Mouse (Mus musculus) bone marrow, adult 2 months (tissue): ENCODE data around the gene E2f2. TPM values are rescaled to one million over a fixed set of nuclear protein-coding genes. Genes with fewer than 3 reads are reported as not detected.
A peak's percentile ranks its signal among the peaks of the same experiment; 100 is the strongest.

ENCODE experiments used
- H3K27ac ChIP-seq: fragments of 200-500 bp; 2 replicates; pipeline ENCODE4 v1.5.1; 2012; ENCODE audit warnings: low read depth, mild to moderate bottlenecking, control low read depth, inconsistent platforms, low read length; ENCODE audit not compliant: control insufficient read depth, poor library complexity, insufficient read depth
- H3K4me1 ChIP-seq: fragments of 200-500 bp; 2 replicates; pipeline ENCODE4 v1.6.1; 2011; ENCODE audit warnings: low read length; ENCODE audit not compliant: control insufficient read depth, insufficient read depth
- H3K4me3 ChIP-seq: fragments of 200-500 bp; replicated peaks from 2 replicates; pipeline ENCODE3; 2011; ENCODE audit warnings: mild to moderate bottlenecking, low read depth, low read length, control low read depth; ENCODE audit not compliant: control insufficient read depth
- CTCF ChIP-seq: fragments of 200-500 bp; IDR thresholded peaks from 2 replicates; pipeline ENCODE4 v1.5.1; 2011; ENCODE audit warnings: low read length, control low read depth; ENCODE audit not compliant: control insufficient read depth, insufficient read depth
- POLR2A ChIP-seq: fragments of 200-500 bp; IDR thresholded peaks from 2 replicates; pipeline ENCODE4 v1.6.1; 2011; ENCODE audit warnings: low read depth, mild to moderate bottlenecking, control low read depth, low read length, borderline replicate concordance; ENCODE audit not compliant: control insufficient read depth
- WGBS: fragments of 180-500 bp; shearing (Covaris S2); methylation state at CpG from one replicate; pipeline ENCODE4 v1.1.7; 2018; 5-methylcytosine and 5-hydroxymethylcytosine counted together
- polyA plus RNA-seq: library from polyadenylated mRNA; stranded (reverse); fragments of >200 nt; gene quantifications from 2 replicates; pipeline ENCODE4 v1.2.4, GENCODE M21; 2011; ENCODE audit warnings: low replicate concordance; ENCODE audit not compliant: missing spikeins, insufficient read depth, insufficient read length

E2f2 gene
- polyA plus RNA-seq, 1 experiment = 157 TPM

- peak; percentile 91; the same call in 1 of the 2 replicates for TF ChIP-seq POLR2A
- no peak for TF ChIP-seq CTCF
- peak within 1 kb of the TSS; percentile 80 for H3K27ac ChIP-seq
- H3K4me1 ChIP-seq = peaks cover 1% of the 10 kb centered on the region; the same call in 1 of the 2 replicates
- WGBS = under 1% methylated on average over 39 of the region's 39 CpGs
- H3K4me3 ChIP-seq = peak within 1 kb of the TSS; percentile 84
Measured at GRCm38 (mm10) chr4:136143193-136143976, 28.8 kb upstream of the E2f2 start, which contains the start of gene Id3. TSS of gene Id3 (plus strand) at chr4:136143497.

- Histone ChIP-seq H3K4me3 (peak overlapping the region; percentile 84), H3K4me1 (peaks cover 1% of the 10 kb centered on the region; the same call in 1 of the 2 replicates), H3K27ac (peak overlapping the region; percentile 80)
- TF ChIP-seq CTCF = no peak
- peak; percentile 64; the same call in 1 of the 2 replicates for TF ChIP-seq POLR2A
- under 1% methylated on average over 50 of the region's 50 CpGs for WGBS
Measured at GRCm38 (mm10) chr4:136144126-136144926, 27.9 kb upstream of the E2f2 start.

GRCm38 (mm10) chr4:136144927-136145292 lies 27.3 kb upstream of the E2f2 start:
- TF ChIP-seq CTCF (no peak), POLR2A (no peak)
- H3K4me1 ChIP-seq = peaks cover 1% of the 10 kb centered on the region; the same call in 1 of the 2 replicates
- 10% methylated on average over 11 of the region's 11 CpGs for WGBS

GRCm38 (mm10) chr4:136145362-136145885 lies 26.8 kb upstream of the E2f2 start:
- Histone ChIP-seq H3K27ac (no peak overlapping the region), H3K4me3 (no peak overlapping the region), H3K4me1 (peaks cover 1% of the 10 kb centered on the region; the same call in 1 of the 2 replicates)
- 64% methylated on average over 11 of the region's 11 CpGs for WGBS
- TF ChIP-seq CTCF (no peak), POLR2A (no peak)

More at GRCm38 (mm10) chr4:136144927-136145292, 27.3 kb upstream of the E2f2 start:
- Histone ChIP-seq H3K4me3 (peak overlapping the region; percentile 84), H3K27ac (peak overlapping the region; percentile 80)

- 69% methylated on average over 7 of the region's 7 CpGs for WGBS
- Histone ChIP-seq H3K4me3 (no peak overlapping the region), H3K27ac (no peak overlapping the region), H3K4me1 (peaks cover 1% of the 10 kb centered on the region; the same call in 1 of the 2 replicates)
- TF ChIP-seq CTCF = no peak
- no peak for TF ChIP-seq POLR2A
Measured at GRCm38 (mm10) chr4:136145991-136146711, 26.0 kb upstream of the E2f2 start.

- no peak for TF ChIP-seq CTCF
- no peak for TF ChIP-seq POLR2A
- H3K4me3 ChIP-seq = no peak overlapping the region
- H3K4me1 ChIP-seq = peaks cover 1% of the 10 kb centered on the region; the same call in 1 of the 2 replicates
- H3K27ac ChIP-seq = no peak overlapping the region
- WGBS = 57% methylated on average over 6 of the region's 6 CpGs
Measured at GRCm38 (mm10) chr4:136146712-136147154, 25.5 kb upstream of the E2f2 start.

- peak overlapping the region; percentile 31 for H3K4me3 ChIP-seq
- peaks cover 1% of the 10 kb centered on the region; the same call in 1 of the 2 replicates for H3K4me1 ChIP-seq
- H3K27ac ChIP-seq = peak overlapping the region; percentile 22; the same call in 1 of the 2 replicates
- TF ChIP-seq POLR2A (no peak), CTCF (no peak)
- 3% methylated on average over 43 of the region's 48 CpGs for WGBS
Measured at GRCm38 (mm10) chr4:136147436-136148135, 24.6 kb upstream of the E2f2 start.
